Mouse (Mus musculus) heart, adult 2 months (tissue): Measurements from ENCODE around the gene Mgrn1.

Experiments used
- CTCF ChIP-seq: fragments of 200-600 bp; IDR thresholded peaks from 2 replicates; pipeline ENCODE4 v1.8.1; 2022; ENCODE audit warnings: antibody characterized with exemption, mild to moderate bottlenecking, moderate library complexity
- POLR2A ChIP-seq: fragments of 200-500 bp; IDR thresholded peaks from 2 replicates; pipeline ENCODE4 v1.6.1; 2011; ENCODE audit warnings: mild to moderate bottlenecking, low read depth, low read length, control low read depth; ENCODE audit not compliant: insufficient read depth

DNA sequence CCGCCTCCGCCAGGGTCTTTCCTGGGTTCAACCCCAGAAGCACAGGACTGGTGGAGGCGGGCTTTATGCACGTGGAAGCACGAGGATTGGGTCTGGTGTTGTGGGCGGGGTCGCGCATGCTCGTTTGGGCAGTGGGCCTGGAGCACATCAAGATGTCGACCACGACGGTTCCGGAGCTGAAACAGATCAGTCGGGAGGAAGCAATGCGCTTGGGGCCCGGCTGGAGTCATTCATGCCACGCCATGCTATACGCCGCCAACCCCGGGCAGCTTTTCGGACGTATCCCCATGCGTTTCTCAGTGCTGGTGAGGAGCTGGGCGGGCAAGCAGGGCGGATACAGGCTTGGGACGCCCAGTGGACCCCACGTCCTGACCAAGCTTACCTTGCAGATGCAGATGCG, 52.9 kb downstream of the Mgrn1 start:
- no peak for TF ChIP-seq CTCF
- TF ChIP-seq POLR2A: peak; percentile 94
